Mouse (Mus musculus): ENCODE data around the gene Fam243. TPM values are rescaled to one million over a fixed set of nuclear protein-coding genes. Genes with fewer than 3 reads are reported as not detected.

Fam243 gene
- polyA plus RNA-seq (2012; ENCODE audit: insufficient read depth, low replicate concordance), result not detected in 2 replicates

DNA sequence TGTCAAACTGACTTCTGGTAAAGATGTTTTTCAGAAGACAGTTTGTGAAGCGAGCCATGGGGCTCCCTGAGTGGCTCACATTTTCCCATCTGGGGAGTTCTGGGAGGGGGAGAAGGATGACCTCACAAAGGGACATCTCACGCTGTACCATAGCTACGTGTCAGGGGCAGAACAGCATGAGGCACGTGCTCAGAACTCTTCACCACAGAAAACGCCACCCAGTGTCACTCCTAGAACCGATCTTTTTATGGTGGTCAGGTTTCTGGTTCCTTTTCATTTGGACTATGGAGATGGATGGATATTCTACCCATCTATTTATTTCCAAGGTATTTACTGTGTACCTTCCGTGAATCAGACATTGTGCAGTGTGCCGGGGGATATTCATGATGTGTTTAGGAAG lies at the start of gene Fam243:
Gene Fam243, minus strand, starts transcription at position 101 of the 400 bp plus-strand sequence.
- no peak for TF ChIP-seq FLI1 (IDR thresholded peaks at IDR 0.05; ENCODE audit: low read length)
- TF ChIP-seq GATA1 (IDR thresholded peaks at IDR 0.05; ENCODE audit: borderline replicate concordance, low read length), result no peak
- Histone ChIP-seq H3K27me3 (replicated peaks) (peaks cover 54% of the 10 kb centered on the region), H3K4me1 (peaks cover 10% of the 10 kb centered on the region), H3K9me3 (peaks cover 14% of the 10 kb centered on the region), H3K4me3 (replicated peaks) (no peak within 1 kb of the TSS), H3K36me3 (replicated peaks; ENCODE audit: low read length) (peaks cover 17% of the 10 kb centered on the region)

DNA sequence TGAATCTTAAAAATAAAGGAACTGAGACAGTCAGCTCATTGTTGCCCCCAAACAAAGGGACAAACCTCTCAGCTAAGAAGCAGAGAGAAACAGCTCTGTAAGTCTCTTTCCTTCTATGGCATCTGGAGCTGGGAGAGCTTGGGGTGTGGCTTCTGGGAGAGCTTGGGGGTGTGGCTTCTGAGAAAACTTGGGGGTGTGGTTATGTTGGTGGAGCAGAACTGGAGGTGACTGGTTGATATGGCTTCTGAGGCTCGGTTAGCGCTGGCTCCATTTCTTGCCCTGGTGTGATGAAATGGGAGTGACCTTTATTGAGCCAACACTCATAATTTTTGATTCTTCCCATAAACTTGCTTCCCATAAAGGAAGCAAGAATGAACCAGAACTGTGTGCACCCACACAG lies 48.0 kb upstream of the Fam243 start:
- peaks cover 7% of the 10 kb centered on the region for H3K4me1 ChIP-seq
- H3K36me3 ChIP-seq (replicated peaks; ENCODE audit: low read length), result no peaks in the 10 kb centered on the region
- H3K9me3 ChIP-seq, result no peaks in the 10 kb centered on the region
- no peak for TF ChIP-seq GATA1 (IDR thresholded peaks at IDR 0.05; ENCODE audit: borderline replicate concordance, low read length)
- TF ChIP-seq FLI1 (IDR thresholded peaks at IDR 0.05; ENCODE audit: low read length), result no peak
- H3K27me3 ChIP-seq (replicated peaks), result peaks cover 51% of the 10 kb centered on the region
- H3K4me3 ChIP-seq (replicated peaks), result no peak overlapping the region

DNA sequence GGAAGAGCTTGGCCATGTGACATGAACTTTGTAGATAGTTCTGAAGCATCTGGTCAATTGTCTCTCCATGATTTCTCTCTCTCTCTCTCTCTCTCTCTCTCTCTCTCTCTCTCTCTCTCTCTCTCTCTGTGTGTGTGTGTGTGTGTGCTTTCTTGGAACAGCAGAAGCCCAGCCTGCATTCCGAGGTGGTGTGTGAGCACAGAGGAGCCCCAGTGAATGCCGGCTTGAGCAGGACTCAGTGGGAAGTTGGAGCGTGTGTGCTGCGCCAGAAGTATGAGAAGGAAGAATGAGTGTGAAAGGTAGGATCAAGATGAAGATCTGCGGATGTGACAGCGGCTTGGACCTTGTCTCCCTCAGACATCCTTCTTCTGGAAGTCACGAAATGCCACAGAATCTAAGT lies 44.2 kb upstream of the Fam243 start:
- Histone ChIP-seq H3K4me1 (no peaks in the 10 kb centered on the region; the same call in none of the 2 replicates), H3K4me3 (replicated peaks) (no peak overlapping the region), H3K36me3 (replicated peaks; ENCODE audit: low read length) (no peaks in the 10 kb centered on the region), H3K27me3 (replicated peaks) (peaks cover 60% of the 10 kb centered on the region), H3K9me3 (no peaks in the 10 kb centered on the region)
- TF ChIP-seq GATA1 (IDR thresholded peaks at IDR 0.05; ENCODE audit: borderline replicate concordance, low read length) (no peak), FLI1 (IDR thresholded peaks at IDR 0.05; ENCODE audit: low read length) (no peak)

DNA sequence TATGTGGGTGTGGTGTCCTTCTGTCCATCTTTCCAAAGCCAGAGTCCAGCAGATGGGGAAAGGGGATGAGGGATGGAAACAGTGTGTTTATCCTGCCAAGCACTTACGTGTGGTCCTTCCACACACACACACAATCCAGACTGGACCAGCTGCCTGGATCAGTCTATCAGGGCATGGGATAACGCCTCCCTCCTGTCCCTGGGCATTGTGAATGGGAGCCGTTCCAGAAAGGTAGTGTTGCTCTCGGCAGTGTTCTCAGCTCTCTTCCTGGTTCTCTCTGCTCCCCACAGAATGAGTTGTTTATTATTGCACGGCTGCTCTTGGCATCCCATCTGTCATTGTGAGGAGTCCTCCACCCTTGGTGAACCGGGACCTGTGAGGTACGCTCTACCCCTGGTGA lies 39.5 kb upstream of the Fam243 start:
- Histone ChIP-seq H3K4me3 (replicated peaks) (no peak overlapping the region), H3K27me3 (replicated peaks) (peaks cover 79% of the 10 kb centered on the region), H3K4me1 (no peaks in the 10 kb centered on the region), H3K9me3 (no peaks in the 10 kb centered on the region), H3K36me3 (replicated peaks; ENCODE audit: low read length) (no peaks in the 10 kb centered on the region)
- TF ChIP-seq GATA1 (IDR thresholded peaks at IDR 0.05; ENCODE audit: borderline replicate concordance, low read length) (no peak), FLI1 (IDR thresholded peaks at IDR 0.05; ENCODE audit: low read length) (no peak)

DNA sequence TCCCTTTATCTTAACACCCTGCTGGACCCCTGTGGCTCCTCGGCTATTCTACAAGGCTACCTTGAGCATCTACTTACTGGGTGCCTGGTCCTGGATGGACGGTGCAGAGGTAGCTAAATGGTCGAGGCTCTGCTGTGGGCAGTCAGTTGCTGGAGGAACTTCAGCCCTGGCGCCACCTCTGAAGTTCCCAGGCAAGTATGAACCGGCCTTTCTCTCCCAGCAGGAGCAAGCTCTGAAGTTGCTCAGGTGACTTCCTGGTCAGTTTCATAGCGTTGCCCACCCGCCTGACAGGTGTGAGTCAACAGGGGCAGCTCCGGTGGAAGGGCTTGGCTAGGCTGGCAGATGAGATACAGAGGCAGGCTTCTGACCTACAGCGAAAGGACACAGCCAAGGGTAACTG lies 38.0 kb upstream of the Fam243 start, which contains the start of gene Kcne1:
Gene Kcne1, minus strand, starts transcription at position 240 of the 400 bp plus-strand sequence.
- no peaks in the 10 kb centered on the region for H3K9me3 ChIP-seq
- no peaks in the 10 kb centered on the region for H3K36me3 ChIP-seq (replicated peaks; ENCODE audit: low read length)
- no peak within 1 kb of the TSS for H3K4me3 ChIP-seq (replicated peaks)
- H3K4me1 ChIP-seq, result no peaks in the 10 kb centered on the region
- peaks cover 82% of the 10 kb centered on the region for H3K27me3 ChIP-seq (replicated peaks)
- TF ChIP-seq FLI1 (IDR thresholded peaks at IDR 0.05; ENCODE audit: low read length), result no peak
- TF ChIP-seq GATA1 (IDR thresholded peaks at IDR 0.05; ENCODE audit: borderline replicate concordance, low read length), result no peak

DNA sequence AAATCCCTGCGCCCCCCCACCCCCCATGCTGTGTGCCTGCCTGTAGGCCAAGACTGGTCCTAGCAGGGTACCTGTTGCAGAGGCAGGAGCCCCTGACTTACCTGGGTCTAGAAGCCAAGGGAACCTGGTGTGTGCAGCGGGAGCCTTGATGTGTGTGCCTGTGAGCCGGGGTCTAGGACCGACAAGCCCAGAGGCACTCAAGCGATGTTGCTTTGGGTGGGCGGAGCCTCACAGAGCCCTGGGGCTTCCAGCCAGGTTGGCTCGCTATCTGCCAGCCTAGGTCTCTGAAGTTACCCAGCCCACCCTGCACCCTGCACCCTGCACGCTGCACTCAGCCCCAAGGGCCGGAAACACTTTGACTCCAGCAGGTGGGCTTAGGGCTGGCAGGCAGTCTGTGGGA lies 37.5 kb upstream of the Fam243 start:
- Histone ChIP-seq H3K9me3 (no peaks in the 10 kb centered on the region), H3K4me1 (no peaks in the 10 kb centered on the region), H3K27me3 (replicated peaks) (peaks cover 80% of the 10 kb centered on the region), H3K4me3 (replicated peaks) (no peak overlapping the region), H3K36me3 (replicated peaks; ENCODE audit: low read length) (no peaks in the 10 kb centered on the region)
- TF ChIP-seq FLI1 (IDR thresholded peaks at IDR 0.05; ENCODE audit: low read length), result no peak

DNA sequence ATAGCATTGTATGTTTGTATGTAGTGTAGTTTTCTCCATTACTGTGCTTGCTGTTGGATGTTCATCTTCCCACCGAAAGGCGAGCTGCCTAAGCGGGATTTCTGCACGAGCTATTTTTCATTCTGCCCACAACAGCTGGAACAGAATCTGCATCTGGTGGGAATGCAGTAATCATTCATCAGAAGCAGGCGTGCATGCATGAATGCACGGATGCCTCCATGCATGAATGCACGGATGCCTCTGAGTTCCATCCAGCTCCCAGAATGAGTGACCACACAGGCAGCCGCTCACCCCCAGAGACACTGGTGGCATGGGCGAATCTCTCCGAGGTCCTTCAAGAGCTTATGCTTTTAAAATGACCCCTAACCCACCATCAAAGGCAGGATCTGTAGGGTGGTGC lies 36.3 kb upstream of the Fam243 start:
- H3K36me3 ChIP-seq (replicated peaks; ENCODE audit: low read length), result no peaks in the 10 kb centered on the region
- peaks cover 76% of the 10 kb centered on the region for H3K27me3 ChIP-seq (replicated peaks)
- TF ChIP-seq FLI1 (IDR thresholded peaks at IDR 0.05; ENCODE audit: low read length) (no peak), GATA1 (IDR thresholded peaks at IDR 0.05; ENCODE audit: borderline replicate concordance, low read length) (no peak)
- no peaks in the 10 kb centered on the region for H3K4me1 ChIP-seq
- no peak overlapping the region for H3K4me3 ChIP-seq (replicated peaks)
- H3K9me3 ChIP-seq, result no peaks in the 10 kb centered on the region

DNA sequence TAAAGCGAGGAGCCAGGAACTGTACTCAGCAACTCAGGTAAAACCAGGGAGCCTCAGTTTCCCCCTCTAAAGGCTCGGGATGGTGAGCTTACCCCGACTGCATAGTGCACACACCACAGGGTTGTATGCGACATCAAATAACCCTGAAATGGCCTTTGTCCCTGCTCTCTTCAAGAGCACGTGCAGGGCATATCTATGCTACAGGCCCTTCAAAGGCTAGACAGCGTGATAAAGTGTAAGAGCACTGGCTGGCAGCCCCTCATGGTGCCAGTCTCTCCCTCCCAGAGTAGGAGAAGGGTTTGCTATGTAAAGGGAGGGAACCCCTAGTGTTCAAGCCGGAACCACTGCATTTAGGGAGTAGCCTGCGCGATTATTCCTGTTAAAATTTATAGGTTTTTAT lies 35.8 kb upstream of the Fam243 start:
- Histone ChIP-seq H3K27me3 (replicated peaks) (peaks cover 72% of the 10 kb centered on the region), H3K4me3 (replicated peaks) (no peak overlapping the region), H3K36me3 (replicated peaks; ENCODE audit: low read length) (no peaks in the 10 kb centered on the region), H3K4me1 (peaks cover under 1% of the 10 kb centered on the region; the same call in 1 of the 2 replicates), H3K9me3 (no peaks in the 10 kb centered on the region)
- TF ChIP-seq FLI1 (IDR thresholded peaks at IDR 0.05; ENCODE audit: low read length) (no peak), GATA1 (IDR thresholded peaks at IDR 0.05; ENCODE audit: borderline replicate concordance, low read length) (no peak)

DNA sequence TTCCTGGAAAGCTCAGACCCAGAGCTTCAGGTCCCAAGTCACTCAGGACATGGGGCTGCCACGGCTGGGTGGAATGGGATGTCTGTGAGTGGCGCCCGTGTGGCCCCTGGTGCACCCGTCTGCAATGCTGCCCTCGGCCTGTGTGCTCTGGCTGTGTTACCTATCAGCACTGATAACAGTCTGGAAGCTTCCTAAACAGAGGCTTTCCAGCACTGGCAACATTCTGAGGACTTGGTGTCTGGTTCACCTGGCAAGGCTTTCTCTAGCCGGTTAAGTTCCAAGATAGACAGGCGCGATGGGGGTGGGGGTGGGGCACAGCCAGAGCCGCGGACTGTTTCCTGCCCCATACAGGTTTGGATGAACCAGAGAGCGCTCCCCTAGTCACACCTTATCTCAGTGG lies 34.7 kb upstream of the Fam243 start:
- Histone ChIP-seq H3K4me1 (peaks cover 5% of the 10 kb centered on the region), H3K4me3 (replicated peaks) (no peak overlapping the region)
- TF ChIP-seq GATA1 (IDR thresholded peaks at IDR 0.05; ENCODE audit: borderline replicate concordance, low read length) (no peak), FLI1 (IDR thresholded peaks at IDR 0.05; ENCODE audit: low read length) (no peak)

DNA sequence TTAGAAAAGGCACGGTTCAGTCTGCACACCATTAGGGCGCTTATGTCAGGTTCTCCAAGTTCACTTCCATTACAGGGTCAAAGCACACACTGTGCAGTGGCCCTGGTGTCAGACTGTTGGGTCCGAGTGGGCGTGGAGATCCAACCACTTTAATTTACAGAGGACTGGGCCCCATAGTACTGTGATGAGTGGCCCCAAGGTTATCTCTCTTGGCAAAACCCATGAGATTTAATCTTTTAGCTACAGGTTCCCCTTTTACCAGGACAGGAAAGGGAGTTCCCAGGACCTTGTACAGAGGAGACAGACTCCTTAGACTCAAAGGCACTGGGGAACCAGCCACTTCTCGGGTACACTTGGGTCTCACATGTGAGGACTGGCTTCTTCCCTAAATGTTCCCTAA lies 34.1 kb upstream of the Fam243 start:
- peaks cover 5% of the 10 kb centered on the region for H3K4me1 ChIP-seq
- H3K9me3 ChIP-seq, result no peaks in the 10 kb centered on the region
- peaks cover 68% of the 10 kb centered on the region for H3K27me3 ChIP-seq (replicated peaks)
- H3K36me3 ChIP-seq (replicated peaks; ENCODE audit: low read length), result no peaks in the 10 kb centered on the region
- no peak overlapping the region for H3K4me3 ChIP-seq (replicated peaks)
- TF ChIP-seq GATA1 (IDR thresholded peaks at IDR 0.05; ENCODE audit: borderline replicate concordance, low read length), result no peak
- TF ChIP-seq FLI1 (IDR thresholded peaks at IDR 0.05; ENCODE audit: low read length), result no peak

More for the DNA sequence above, 34.7 kb upstream of the Fam243 start:
- Histone ChIP-seq H3K36me3 (replicated peaks; ENCODE audit: low read length) (no peaks in the 10 kb centered on the region), H3K9me3 (no peaks in the 10 kb centered on the region), H3K27me3 (replicated peaks) (peaks cover 70% of the 10 kb centered on the region)

DNA sequence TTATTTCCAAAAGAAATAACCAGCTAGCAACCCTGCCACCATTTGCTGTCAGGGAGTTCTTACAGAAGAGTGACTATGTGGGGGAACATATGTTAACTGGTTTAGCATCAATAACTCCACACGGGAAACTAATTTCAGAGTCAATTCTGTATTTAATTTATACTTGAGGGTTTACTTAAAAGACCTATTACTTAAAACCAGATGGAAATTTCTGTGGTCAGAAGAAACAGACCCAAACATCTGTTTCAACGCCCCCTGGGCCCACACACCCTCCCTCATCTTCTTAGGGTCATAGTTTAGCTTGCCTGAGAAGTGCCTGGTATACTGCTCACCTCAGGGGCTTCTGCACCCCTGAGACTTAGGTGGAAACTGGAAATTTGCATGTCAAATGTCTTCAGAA lies 32.7 kb upstream of the Fam243 start:
- Histone ChIP-seq H3K4me1 (peaks cover 9% of the 10 kb centered on the region), H3K27me3 (replicated peaks) (peaks cover 60% of the 10 kb centered on the region), H3K9me3 (no peaks in the 10 kb centered on the region), H3K4me3 (replicated peaks) (no peak overlapping the region), H3K36me3 (replicated peaks; ENCODE audit: low read length) (no peaks in the 10 kb centered on the region)
- TF ChIP-seq FLI1 (IDR thresholded peaks at IDR 0.05; ENCODE audit: low read length) (no peak), GATA1 (IDR thresholded peaks at IDR 0.05; ENCODE audit: borderline replicate concordance, low read length) (no peak)
